Mouse (Mus musculus) cerebellum, adult 11-12 months (tissue): ENCODE data around the gene Myo5c.
"Not testable (repeated sequence)": the region's sequence is repeated elsewhere in the genome, so short reads cannot be mapped to it uniquely, and the experiment has no call there.

Experiments
- DNase-seq: peaks from one replicate; pipeline ENCODE4 v3.0.0; 2022

Myo5c gene

DNA sequence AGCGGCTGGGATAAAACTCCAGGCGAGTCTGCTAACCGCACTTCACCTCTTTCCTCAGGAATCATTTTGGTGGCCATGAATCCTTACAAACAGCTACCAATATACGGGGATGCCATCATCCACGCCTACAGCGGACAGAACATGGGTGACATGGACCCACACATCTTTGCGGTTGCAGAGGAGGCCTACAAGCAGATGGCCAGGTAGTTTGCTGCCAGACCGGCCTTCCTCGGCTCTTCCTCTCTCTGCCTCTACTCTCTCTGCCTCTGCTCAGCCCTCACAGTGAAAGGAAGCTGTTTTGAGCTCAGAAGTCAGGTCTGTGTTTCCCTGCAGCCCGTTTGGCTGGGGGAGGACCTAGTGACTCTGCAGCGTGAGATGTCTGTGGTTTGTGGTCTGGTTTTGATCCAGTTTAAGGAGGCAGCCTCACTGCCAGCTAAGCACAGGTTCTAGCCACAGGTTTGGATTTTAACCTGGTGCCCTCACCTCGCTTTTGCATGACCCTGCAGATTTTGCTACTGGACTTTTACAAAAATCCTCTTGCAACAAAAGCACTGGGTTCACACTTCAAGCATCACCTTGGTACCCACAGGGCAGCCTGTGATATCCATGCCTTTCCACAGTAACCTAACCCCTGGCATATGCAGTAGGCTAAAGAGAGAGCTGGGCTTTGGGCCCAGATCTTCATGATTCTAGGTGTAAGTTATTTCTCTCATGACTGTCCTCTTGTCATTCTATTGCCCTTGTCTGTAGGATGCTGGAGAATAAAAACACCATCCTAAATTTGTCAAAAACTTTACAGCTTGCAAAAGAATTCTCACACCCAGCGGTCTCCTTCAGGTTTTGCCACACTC lies 14.5 kb downstream of the Myo5c start:
- DNase-seq, result no peak

- no peak for DNase-seq
Observed at GRCm38 (mm10) chr9:75247870-75248269, 16.1 kb downstream of the Myo5c start.

DNA sequence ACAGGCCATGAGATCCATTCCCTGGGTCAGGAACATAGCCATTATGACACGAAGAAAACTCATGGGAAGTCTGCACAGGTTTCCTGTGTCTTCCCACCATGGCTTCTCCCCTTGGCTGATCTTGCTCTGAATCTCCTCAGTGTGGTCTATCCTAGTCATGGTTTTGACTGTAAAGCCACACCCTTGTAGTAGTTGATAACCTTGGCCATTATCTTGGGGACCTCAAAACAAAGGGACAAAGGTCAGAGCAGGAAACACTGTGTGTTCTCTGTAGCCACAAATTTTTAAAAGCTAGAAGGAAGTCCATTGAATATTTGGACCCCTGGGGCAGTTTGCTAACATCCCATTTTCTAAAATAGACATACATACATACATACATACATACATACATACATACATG lies 16.5 kb downstream of the Myo5c start:
- DNase-seq, result no peak

DNA sequence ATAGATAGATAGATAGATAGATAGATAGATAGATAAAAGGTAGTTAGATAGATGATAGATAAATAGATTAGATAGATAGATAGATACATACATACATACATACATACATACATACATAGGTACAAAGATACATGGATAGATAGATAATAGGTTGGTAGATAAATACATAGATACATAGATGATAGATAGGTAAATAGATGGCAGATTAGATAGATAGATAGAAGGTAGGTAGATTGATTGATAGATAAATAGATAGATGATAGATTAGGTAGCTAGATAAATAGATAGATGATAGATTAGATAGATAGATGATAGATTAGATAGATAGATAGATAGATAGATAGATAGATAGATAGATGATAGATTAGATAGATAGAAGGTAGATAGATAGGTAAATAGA lies 17.1 kb downstream of the Myo5c start:
- DNase-seq, result no peak

GRCm38 (mm10) chr9:75253158-75253557 lies 21.3 kb downstream of the Myo5c start:
- not testable (repeated sequence) for DNase-seq

DNA sequence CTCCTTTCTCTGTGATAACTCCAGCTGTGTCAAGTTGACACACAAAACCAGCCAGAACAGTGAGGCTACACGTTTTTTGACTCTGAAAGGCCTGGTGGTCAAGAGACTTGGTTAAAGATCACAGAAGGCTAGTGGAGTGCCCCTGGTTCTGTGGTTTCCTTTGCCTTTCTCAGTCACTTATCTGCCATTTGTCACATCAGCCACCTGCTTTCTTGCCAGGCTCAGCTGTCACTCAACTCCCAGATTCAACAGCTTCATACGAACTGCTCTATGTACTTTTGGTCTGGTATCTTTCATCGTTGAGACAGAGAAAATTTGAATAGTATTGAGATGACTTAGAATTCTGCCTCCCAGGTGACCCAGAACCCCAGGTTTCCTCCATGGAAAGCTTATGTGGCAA lies 21.9 kb downstream of the Myo5c start:
- DNase-seq, result no peak

DNA sequence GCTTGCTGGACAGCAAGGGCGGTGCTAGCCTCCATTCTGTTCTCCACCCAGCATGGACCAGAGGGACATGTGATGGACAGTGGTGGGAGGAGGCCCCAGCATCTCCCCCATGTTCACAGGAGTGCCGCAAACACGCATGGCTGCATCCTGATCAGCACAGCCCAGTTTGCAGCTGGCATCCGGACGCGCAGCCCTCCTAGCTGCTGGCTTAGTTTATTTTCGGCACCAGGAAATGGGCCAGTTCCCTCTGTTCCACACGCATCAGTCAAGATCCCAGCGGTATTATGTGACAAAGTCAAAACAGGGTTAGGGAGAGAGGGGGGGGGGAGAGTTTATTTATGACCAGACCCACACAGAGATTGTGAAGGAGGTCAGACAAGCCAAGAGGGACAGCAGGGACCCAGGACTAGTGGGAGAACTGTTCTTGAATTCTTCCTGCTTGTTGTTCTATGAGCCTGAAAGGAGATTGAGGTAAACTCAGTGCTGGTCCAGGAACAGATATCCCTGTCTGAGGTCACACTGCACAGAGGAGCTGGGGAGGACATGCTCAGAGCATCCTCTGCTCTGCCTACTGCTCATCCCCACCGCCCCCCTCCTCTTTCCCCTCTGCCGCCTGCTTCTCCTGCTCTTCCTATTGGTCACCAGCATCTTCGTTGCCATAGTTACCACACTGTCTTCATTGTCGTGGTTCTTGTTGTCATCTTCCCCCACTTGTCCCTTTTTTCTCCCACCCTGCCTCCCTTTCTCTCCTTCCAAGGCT lies 22.6 kb downstream of the Myo5c start:
- no peak for DNase-seq

GRCm38 (mm10) chr9:75255820-75256545 lies 24.2 kb downstream of the Myo5c start:
- DNase-seq, result no peak

DNA sequence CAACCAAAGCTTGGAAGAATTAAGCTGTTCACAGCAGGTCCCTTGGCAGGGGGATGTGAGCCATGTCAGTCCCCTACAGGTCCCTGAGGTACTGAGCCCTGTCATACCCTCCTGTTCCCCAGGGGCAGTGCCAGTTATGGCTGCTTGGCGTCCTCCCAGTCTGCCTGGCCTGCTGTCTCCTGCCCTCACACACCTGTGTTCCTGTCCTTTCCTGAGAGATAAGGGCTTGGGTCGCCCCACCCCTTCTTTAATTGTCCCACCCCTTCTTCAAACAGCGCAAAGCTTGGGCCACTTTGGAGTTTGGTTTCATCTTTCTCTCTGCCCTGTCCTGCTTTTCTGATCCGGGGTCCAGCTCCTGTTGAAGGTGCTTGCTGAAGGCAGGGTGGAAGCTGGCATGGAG lies 27.0 kb downstream of the Myo5c start:
- no peak for DNase-seq

DNA sequence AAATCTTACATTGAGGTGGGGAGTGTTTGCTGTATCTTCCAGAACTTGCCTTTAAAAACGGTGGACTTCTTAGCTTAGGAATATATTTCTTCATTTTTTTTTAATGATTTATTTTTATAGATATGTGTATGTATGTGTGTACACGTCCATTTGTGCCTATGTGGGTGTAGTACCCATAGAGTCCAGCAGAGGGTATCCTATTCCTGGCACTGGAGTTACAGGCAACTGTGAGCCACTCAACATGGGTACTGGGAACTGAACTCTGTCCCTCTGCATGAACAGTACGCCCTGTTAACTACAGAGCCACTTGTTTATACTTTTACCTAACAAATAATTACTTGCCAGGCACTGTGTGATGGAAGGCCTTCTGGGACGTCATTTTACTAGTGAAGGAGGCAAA lies 27.8 kb downstream of the Myo5c start:
- no peak for DNase-seq

GRCm38 (mm10) chr9:75261332-75261872 lies 29.6 kb downstream of the Myo5c start:
- no peak for DNase-seq

- DNase-seq, result no peak
Observed at GRCm38 (mm10) chr9:75262235-75262826, 30.5 kb downstream of the Myo5c start.

GRCm38 (mm10) chr9:75264008-75264718 lies 32.3 kb downstream of the Myo5c start:
- no peak for DNase-seq

GRCm38 (mm10) chr9:75267147-75267546 lies 35.3 kb downstream of the Myo5c start:
- no peak for DNase-seq

DNA sequence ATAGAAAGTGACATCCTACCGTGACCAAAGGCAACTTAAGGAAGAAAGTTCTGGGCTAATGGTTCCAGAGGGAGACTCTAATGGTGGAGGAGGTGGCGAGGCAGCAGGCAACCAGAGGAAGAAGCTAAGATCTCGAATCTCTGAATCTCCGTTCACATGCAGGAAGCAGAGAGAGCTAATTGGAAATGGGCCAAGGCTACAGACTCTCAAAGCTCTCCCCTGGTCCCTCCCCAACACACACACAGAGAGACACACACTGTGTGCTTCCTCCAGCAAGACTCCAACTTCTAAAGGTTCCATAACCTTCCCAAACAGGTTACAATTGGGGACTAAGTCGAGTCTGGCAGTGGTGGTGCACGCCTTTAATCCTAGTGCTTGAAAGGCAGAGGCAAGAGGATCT lies 38.6 kb downstream of the Myo5c start:
- no peak for DNase-seq

DNA sequence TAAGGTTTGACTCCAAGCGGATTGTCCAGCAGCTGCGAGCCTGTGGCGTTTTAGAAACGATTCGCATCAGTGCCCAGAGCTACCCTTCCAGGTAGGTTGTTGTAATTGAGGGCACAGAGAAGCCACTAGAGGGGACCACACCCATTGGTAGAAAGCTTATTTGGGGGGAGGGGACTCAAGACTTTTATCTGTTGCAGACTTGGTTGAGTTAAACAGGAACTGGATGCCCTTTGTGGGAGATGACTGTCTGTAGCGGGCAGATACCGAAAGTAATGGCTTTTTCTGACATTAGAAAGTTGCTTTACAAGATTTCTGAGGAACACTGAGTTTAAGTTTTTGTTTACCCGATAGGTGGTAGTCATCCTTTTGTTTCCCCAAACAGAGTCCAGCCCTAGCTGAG lies 39.7 kb downstream of the Myo5c start:
- no peak for DNase-seq

DNA sequence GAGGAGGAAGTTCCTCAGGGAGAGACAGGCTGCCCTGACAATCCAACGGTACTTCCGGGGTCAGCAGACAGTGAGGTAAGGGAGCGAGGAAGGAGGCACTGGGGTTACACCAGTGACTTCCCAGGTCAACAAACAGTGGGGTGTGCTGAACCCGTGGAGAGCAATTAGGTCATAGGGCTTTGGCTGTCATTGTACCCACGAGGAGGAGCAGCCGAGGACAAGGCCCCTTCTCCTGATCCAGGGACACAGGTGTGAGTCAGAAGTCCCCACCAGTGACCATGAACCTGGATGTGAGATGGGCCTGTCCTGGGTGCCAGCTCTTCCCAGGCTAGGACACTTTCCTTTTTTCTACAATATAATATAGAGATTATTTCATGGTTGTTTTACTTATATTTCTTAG lies 41.8 kb downstream of the Myo5c start:
- no peak for DNase-seq

GRCm38 (mm10) chr9:75274486-75274885 lies 42.7 kb downstream of the Myo5c start:
- no peak for DNase-seq

- no peak for DNase-seq
Observed at GRCm38 (mm10) chr9:75275051-75275450, 43.2 kb downstream of the Myo5c start.

DNA sequence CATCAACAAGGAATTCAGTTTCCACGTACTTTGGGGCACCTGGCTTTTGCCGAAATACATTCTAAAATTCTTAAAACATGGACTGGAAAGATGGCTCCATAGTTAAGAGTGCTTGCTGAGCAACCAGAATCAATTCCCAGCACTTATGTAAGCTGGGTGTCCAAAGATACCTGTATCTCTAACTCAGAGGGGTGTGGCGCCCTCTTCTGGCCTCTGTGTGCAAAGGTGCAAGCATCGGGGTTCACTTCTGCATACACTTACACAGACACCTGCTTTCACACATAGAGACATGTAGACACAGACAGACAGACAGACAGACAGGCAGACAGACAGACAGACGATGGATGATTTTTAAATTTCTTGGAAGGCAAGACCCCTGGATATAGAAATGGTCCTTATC lies 49.0 kb downstream of the Myo5c start:
- DNase-seq, result peak; percentile 63

DNA sequence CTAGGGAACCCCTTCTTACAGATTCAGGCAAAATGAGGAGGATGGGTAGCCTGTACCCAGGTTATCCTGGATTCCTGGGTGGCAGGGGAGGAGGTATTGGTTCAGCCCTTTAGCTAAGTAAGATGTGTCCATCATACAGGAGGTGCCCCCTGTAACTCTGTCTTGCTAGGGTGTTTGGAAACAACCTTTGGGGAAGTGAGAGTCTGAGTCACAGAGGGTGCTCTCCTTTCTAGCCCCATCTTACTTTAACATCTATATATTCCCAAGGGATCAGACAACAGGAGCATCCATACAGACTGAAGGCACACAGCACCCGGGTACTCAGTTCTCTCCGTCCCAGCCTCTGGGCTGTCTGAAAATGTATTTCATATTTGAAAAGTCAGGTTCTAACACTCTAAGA lies 50.4 kb downstream of the Myo5c start:
- DNase-seq, result no peak

GRCm38 (mm10) chr9:75282830-75283229 lies 51.0 kb downstream of the Myo5c start:
- peak; percentile 81 for DNase-seq
